Mouse (Mus musculus) layer of hippocampus, adult 9-10 months (tissue): ENCODE measurements around the gene Atp11a.

Source experiments
- DNase-seq: peaks from one replicate; pipeline ENCODE4 v3.0.0; 2022; ENCODE audit warnings: low spot score

Atp11a gene

GRCm38 (mm10) chr8:12816412-12816811 is 59.6 kb downstream of the Atp11a start:
- DNase-seq, result no peak

- no peak for DNase-seq
Measured at GRCm38 (mm10) chr8:12822892-12823291, 66.1 kb downstream of the Atp11a start.

- no peak for DNase-seq
Measured at GRCm38 (mm10) chr8:12824562-12824961, 67.7 kb downstream of the Atp11a start.

DNA sequence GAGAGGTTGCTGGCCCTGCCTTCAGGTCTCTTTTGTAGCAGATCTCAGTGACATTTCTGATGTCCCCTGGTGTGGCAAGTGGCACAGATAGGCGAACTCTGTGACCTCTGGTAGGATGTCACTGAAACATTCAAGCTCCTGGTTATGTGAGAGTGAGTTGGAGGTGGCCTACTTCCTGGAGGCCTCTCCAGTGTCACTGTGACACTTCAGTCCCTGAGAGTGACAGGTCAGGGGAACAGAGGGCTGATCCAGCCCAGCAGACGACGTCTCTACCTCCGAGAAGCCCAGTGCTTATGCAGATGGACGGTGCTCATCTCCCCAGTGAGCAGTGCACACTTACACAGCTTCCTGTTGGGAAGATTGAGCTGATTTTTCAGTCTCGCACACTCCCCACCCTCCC is 68.4 kb downstream of the Atp11a start:
- DNase-seq, result no peak

GRCm38 (mm10) chr8:12825686-12826237 is 68.9 kb downstream of the Atp11a start:
- DNase-seq, result no peak

- DNase-seq, result no peak
Measured at GRCm38 (mm10) chr8:12827124-12827523, 70.3 kb downstream of the Atp11a start.

DNA sequence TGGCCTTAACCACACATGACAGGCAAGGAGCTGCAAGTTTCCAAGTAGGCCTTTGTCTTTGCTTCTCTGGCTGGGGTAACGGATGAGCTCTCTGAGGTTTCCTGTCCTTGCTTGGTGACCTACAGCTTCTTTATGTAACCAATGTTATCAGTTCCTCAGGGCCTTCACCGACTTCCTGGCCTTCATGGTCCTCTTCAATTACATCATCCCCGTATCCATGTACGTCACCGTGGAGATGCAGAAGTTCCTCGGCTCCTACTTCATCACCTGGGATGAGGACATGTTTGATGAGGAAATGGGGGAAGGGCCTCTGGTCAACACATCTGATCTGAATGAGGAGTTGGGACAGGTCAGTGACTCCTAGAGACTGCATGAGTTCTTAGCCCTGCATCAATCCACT is 71.5 kb downstream of the Atp11a start:
- no peak for DNase-seq

DNA sequence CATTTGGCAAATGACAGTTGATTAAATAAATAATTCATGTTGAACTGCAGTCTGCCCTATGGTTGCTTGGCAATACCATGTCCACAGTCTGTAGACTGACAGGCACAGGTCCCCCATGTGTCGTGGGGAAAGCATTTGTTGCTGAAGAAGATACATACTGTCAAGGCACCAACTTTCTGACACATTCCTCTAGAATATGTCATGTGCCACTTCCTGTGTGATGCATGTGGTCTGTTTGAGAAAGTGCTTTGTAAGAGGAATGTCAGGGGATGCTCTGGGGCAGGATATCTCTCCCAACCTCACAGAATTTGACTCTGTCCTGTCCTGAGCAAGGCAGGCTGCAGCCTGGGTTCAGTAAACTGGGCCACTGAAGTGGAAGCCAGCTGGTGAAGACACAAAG is 72.6 kb downstream of the Atp11a start:
- no peak for DNase-seq

DNA sequence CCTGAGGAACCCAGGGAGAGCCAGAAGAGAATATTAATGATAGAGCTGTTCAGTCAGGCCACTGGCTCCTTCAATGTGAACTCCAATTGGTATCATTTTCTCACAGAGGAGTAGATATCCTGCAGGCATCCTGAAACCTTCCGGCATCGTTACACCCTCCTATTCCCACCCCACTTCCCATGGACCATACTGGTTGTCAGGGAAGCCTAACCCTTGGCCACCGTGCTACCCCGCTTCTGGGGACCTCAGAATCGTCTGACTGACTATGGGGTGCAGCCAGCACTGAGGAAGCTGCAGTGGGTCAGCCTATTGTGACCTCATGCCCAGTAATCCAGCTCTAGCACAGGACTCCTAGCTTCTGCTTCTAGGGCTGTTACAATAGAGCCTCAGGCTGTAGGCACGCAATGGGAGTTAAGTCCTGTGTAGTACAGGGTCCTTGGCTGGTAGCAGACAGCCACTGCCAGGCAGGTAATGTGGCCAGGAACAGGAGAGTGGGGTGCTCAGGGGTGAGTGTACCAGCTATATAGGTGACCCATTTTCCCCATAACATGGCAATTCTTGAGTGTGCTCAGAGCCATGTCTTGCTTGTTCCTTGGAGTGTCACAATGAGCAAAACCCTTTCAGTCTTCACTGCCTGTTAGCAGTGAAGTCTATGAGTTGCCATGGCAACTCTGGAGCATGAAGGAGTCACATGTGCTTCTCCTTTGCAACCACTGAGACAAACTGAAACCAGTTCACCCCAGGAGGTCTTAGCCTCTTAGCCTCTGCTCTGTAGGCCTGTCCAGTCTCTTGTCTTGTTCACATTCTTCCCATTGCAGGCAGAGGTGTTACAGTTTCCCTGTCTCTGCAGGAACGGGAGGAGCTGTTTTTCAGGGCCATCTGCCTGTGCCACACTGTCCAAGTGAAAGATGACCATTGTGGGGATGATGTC is 75.1 kb downstream of the Atp11a start:
- no peak for DNase-seq

- no peak for DNase-seq
Measured at GRCm38 (mm10) chr8:12833616-12834015, 76.8 kb downstream of the Atp11a start.

GRCm38 (mm10) chr8:12840834-12841233 is 84.0 kb downstream of the Atp11a start:
- no peak for DNase-seq

DNA sequence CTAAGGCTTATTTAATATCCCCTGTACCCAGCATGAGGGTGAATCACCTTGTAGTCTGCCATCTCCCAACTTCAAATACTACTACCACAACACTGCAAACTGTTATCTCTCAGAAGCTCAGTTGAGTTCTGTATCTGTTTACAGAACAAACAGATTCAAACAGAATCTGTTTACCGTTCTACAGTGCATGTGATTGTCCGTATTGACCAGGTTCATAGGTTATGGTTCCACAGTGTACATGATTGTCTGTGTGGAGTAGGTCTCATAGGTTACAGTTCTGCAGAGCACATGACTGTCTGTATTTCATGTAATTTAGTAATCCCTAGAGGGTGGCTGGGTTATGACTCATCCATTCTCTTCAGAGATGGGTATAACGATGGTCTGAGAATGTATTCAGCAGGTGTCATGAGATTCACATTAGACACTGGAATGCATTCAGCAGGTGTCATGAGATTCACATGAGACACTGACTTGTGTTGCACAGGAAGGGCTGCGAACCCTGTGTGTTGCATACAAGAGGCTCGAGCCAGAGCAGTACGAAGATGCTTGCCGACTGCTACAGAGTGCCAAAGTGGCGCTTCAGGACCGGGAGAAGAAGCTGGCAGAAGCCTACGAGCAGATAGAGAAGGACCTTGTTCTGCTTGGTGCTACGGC is 85.7 kb downstream of the Atp11a start:
- no peak for DNase-seq

- DNase-seq, result no peak
Measured at GRCm38 (mm10) chr8:12844347-12844950, 87.6 kb downstream of the Atp11a start.

DNA sequence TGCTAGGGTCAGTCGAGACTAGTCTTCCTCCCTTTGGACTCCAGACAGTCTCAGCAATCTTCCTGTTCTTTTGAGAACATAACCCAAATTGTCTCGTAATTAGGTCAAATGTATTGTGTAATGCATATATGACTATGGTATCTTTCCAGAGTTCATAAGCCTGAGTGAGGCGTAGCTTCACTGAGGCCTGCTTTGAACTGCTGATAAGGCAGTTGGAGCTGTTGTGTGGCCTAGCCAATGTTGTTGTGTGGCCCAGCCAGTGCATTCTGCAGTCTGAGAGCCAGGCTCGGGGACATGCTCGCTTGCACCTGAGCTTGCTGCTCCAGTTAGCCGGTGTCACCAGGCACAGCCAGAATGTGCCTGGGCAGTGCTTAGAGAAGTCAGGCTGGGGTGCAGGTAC is 89.6 kb downstream of the Atp11a start:
- no peak for DNase-seq

DNA sequence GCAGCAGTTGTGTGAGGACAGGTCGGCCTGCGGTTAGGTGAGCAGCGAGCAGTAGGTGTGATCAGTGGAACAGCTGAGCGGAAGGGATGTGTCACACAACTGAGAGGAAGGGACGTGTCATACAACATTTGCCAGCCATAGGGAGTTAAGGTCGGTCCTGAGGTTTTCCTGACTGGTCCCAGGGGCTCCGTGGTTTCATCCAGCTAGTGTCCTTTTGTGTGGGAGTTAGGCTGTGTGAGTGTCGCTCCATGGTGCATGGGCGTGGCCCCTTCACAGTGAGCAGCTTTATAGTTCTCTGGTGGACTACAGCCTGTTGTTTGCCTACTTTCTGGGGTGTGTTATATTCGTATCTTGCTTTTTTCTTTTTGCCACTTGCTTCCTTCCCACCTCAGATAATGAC is 94.4 kb downstream of the Atp11a start:
- no peak for DNase-seq

GRCm38 (mm10) chr8:12856038-12856437 is 99.2 kb downstream of the Atp11a start:
- no peak for DNase-seq

- no peak for DNase-seq
Measured at GRCm38 (mm10) chr8:12863061-12863460, 106.2 kb downstream of the Atp11a start.

DNA sequence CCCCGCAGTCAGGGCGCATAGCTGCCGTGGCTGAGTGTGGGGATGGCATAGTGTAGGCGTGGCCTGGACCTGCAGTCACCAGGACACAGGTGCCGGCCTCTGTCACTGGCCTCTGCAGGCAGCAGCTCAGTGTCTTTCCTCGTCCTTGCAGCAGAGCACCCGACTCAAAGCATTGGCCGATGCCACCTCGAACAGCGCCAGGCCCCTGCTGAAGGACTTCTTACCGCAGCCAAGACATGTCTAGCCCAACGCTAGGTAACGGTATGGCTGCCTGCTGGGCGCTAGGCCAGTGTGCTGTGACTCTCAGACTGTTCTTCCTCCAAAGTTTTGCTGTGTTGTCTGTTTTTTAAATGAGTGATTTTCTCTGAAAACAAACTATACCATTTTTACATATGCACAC is 106.8 kb downstream of the Atp11a start:
- no peak for DNase-seq

- DNase-seq, result no peak
Measured at GRCm38 (mm10) chr8:12865790-12866189, 109.0 kb downstream of the Atp11a start.

DNA sequence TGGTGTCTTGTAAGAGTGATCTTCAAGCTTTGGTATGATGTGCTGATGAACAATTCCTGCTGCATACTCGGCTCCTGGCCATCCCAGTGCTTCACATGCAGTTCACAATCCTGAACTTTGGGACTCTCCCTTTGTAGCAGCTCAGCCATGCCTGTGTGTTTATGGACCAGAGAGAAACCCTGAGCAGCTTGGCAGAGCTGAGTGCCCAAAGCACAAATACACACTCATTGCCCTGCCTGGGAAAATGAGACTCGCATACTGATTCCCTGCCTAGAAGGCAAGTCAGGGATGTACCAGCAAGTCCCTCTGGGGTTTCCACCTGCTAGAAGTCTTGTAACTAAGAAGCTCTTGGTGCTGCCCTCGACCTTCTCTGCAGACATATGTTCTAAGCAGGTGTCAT is 112.8 kb downstream of the Atp11a start:
- no peak for DNase-seq

- DNase-seq, result no peak
Measured at GRCm38 (mm10) chr8:12870656-12871055, 113.8 kb downstream of the Atp11a start.

DNA sequence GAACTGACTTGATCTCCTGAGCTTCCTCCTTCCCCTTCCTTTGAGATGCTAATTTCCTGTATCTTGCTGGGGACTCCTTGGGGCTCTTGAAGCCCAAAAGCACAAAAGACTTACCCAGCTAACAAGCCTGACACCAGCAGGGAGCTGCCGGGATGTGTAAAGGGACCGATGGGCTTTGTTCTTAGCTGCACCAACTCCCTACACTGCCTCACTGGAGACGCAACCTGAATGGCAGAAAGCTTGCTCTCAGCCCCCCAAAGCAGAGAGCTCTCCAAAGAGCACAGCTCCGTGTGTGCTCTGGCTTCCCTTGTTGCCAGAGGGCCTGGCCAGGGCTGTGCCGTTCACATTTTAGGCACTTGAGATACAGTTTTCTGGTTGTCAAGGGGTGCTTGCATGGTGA is 114.6 kb downstream of the Atp11a start:
- no peak for DNase-seq

GRCm38 (mm10) chr8:12872983-12873356 is 116.2 kb downstream of the Atp11a start:
- no peak for DNase-seq
